Mouse (Mus musculus) ES-Bruce4 (cell line): ENCODE data around the gene Gemin4. TPM values are rescaled to one million over a fixed set of nuclear protein-coding genes. Genes with fewer than 3 reads are reported as not detected.

Experiments used
- H3K27ac ChIP-seq: 2 replicates; pipeline ENCODE4 v1.5.1; 2012; ENCODE audit warnings: low read length, inconsistent platforms; ENCODE audit not compliant: insufficient read depth
- H3K27me3 ChIP-seq: 2 replicates; pipeline ENCODE4 v1.6.1; 2012; ENCODE audit warnings: mild to moderate bottlenecking, low read length, inconsistent platforms; ENCODE audit not compliant: control insufficient read depth, poor library complexity, insufficient read depth, severe bottlenecking
- H3K36me3 ChIP-seq: 2 replicates; pipeline ENCODE4 v1.6.1; 2012; ENCODE audit warnings: inconsistent platforms, mild to moderate bottlenecking, low read length, moderate library complexity; ENCODE audit not compliant: control insufficient read depth, poor library complexity, insufficient read depth, severe bottlenecking
- H3K4me1 ChIP-seq: one replicate; pipeline ENCODE4 v1.8.1; 2011; ENCODE audit warnings: low read length; ENCODE audit not compliant: control insufficient read depth, insufficient read depth
- H3K4me3 ChIP-seq: 2 replicates; pipeline ENCODE4 v1.5.1; 2011; ENCODE audit warnings: low read depth, mild to moderate bottlenecking, low read length
- H3K9ac ChIP-seq: 2 replicates; pipeline ENCODE4 v1.6.1; 2012; ENCODE audit warnings: low read depth, mild to moderate bottlenecking, inconsistent platforms; ENCODE audit not compliant: poor library complexity, severe bottlenecking
- H3K9me3 ChIP-seq: replicated peaks from 2 replicates; pipeline ENCODE4 v1.6.1; 2012; ENCODE audit warnings: mild to moderate bottlenecking, low read length, inconsistent platforms; ENCODE audit not compliant: control insufficient read depth, poor library complexity, insufficient read depth, severe bottlenecking
- CTCF ChIP-seq: IDR thresholded peaks from one replicate; pipeline ENCODE4 v1.8.1; 2011; ENCODE audit warnings: low read depth, low read length
- EP300 ChIP-seq: IDR thresholded peaks from 2 replicates; pipeline ENCODE4 v1.6.1; 2011; ENCODE audit warnings: low read depth, low read length; ENCODE audit not compliant: insufficient read depth
- POLR2A ChIP-seq: IDR thresholded peaks from one replicate; pipeline ENCODE4 v1.8.1; 2011; ENCODE audit warnings: low read length; ENCODE audit not compliant: insufficient read depth
- polyA plus RNA-seq: library from polyadenylated mRNA; stranded (reverse); fragments of >200 nt; gene quantifications from 2 replicates; pipeline ENCODE4 v1.2.4, GENCODE M21; 2011; ENCODE audit warnings: low read depth; ENCODE audit not compliant: missing spikeins, insufficient read depth, insufficient read length

Gemin4 gene
- polyA plus RNA-seq, 1 experiment: 32.2 TPM

DNA sequence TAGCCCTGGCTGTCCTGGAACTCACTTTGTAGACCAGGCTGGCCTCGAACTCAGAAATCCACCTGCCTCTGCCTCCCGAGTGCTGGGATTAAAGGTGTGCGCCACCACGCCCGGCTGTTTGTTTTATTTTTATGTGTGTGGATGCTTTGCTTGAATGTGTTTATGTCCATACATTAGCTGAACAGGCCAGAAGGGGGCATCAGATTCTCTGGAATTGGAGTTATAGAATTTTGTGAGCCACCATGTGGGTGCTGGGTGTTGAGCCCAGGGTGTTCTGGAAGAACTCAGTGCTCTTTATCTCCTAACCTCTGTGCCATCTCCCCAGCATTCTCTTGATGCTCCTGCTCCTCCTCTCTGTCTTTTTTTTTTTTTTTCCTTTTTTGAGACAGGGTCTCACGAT, 30.6 kb downstream of the Gemin4 start:
- no peak overlapping the region for H3K27ac ChIP-seq
- H3K9me3 ChIP-seq: no peaks in the 10 kb centered on the region
- no peaks in the 10 kb centered on the region for H3K4me1 ChIP-seq
- TF ChIP-seq POLR2A (no peak), EP300 (no peak), CTCF (no peak)
- H3K4me3 ChIP-seq: no peak overlapping the region
- no peak overlapping the region for H3K9ac ChIP-seq
- H3K36me3 ChIP-seq: no peaks in the 10 kb centered on the region
- no peaks in the 10 kb centered on the region for H3K27me3 ChIP-seq

DNA sequence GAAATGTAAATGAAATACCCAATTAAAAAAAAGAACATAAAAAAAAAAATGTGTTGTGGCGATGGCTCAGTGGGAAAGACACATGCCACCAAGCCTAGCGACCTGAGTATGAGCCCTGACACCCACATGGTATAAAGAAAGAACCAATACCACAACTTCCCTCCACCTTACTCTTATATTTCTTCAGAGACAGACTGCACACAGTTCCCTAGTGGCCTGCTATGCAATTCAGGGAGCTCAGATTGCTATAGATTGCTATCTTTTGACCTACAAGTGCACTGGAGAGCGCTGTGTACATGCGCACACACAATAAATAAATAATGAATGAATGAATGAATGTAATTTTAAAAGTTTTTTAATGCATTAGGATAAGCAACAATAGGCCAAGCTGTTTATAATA, 33.7 kb downstream of the Gemin4 start:
- Histone ChIP-seq H3K27me3 (no peaks in the 10 kb centered on the region), H3K4me3 (no peak overlapping the region), H3K27ac (no peak overlapping the region), H3K4me1 (no peaks in the 10 kb centered on the region), H3K9me3 (no peaks in the 10 kb centered on the region), H3K36me3 (no peaks in the 10 kb centered on the region), H3K9ac (no peak overlapping the region)
- TF ChIP-seq POLR2A (no peak), EP300 (no peak)

DNA sequence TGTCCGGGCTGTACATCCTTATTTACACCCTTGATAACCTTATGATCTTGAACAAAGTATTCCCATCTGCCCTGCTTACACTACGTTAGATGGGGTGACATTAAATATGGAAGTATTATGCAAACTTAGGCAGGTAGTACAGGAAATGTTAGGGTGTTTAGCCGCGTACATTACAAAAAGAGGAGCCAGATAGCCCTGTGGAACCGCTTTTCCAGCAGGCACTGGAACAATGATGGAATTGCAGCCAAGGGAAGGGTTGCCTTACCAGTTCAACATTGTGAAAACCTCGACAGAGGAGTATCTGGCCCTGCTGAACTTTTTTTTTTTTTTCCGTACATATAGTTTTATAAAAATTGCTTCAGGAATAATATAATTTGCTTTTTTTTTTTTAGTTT, 37.3 kb downstream of the Gemin4 start:
- Histone ChIP-seq H3K9ac (peak overlapping the region; percentile 57), H3K36me3 (no peaks in the 10 kb centered on the region), H3K4me3 (peak overlapping the region; percentile 87), H3K27me3 (no peaks in the 10 kb centered on the region), H3K9me3 (no peaks in the 10 kb centered on the region), H3K4me1 (no peaks in the 10 kb centered on the region), H3K27ac (no peak overlapping the region)
- no peak for TF ChIP-seq EP300
- no peak for TF ChIP-seq CTCF
- no peak for TF ChIP-seq POLR2A

DNA sequence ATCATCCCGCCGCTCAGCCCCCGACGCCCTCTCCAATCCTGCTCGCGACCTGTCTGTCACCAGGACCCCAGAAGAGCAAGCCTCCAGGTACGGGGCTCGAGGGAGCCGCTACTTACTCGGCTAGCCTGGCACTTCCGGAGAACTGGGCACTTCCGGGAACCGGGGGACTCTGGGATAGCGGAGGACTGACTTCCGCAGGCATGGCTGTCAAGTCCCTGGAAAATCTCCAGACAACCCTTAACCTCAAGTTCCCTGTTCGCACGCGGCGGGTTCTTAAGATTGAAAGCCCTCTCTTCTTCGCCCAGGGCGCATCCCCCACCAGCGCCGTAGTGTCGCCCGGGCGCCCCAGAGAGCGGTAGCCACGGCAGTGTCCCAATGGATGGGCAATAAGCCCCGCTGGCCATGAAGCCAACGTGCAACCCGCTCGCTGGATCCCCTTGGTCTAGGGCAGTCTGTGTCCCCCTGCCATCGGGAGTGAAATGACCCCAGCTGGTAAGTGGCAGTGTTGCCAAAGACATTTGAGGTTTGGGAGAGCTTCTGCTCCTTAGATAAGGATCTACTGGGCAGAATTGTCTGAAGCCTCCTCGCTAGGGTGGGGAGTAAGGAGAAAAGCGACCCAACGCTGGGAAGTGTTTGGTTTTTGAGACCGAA, 37.8 kb downstream of the Gemin4 start, which contains the start of the genes Vps53 and Fam57a:
Gene Vps53, minus strand, starts transcription at position 153 of the 651 bp plus-strand sequence.
Gene Fam57a, plus strand, starts transcription at position 177 of the 651 bp plus-strand sequence.
- H3K27ac ChIP-seq: no peak within 1 kb of the TSS
- H3K36me3 ChIP-seq: no peaks in the 10 kb centered on the region
- H3K9me3 ChIP-seq: no peaks in the 10 kb centered on the region
- H3K4me3 ChIP-seq: peak within 1 kb of the TSS; percentile 87
- H3K27me3 ChIP-seq: no peaks in the 10 kb centered on the region
- peak within 1 kb of the TSS; percentile 57 for H3K9ac ChIP-seq
- TF ChIP-seq POLR2A (peak; percentile 21), EP300 (no peak)
- no peaks in the 10 kb centered on the region for H3K4me1 ChIP-seq

DNA sequence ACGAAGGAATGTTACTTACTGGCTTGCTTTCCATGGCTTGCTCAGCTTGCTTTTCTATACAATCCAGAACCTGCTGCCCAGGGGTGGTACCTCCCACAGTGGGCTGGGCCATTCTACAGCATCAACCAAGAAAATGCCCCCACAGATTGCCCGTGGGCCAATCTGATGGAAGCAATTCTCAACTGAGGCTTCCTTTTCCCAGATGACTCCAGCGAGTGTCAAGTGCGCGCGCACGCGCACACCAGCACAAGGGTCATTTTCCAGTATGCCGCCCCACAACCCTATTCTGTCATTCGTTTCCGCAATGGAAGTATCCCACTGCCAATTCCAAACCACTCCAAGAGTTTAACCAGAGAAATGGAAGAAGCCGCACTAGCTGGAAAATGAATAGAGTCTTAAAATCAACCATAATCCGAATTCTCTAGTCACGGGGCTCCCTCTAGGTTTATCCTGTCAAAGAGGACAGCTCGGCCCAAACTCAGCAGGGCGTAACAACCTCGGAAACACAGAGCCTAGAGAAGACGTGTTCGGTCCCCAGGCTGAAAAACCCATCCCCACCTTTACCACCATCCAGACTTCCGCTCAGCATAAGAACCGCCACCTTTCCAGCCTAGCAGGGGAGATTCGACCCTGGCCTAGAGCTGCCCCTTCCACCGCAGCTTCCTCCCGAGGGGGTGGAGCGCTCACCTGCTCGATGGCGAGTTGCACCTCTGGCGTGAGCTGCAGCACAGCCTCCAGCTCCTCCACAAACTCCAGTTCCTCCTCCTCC, 38.6 kb downstream of the Gemin4 start:
- H3K9me3 ChIP-seq: no peaks in the 10 kb centered on the region
- no peak for TF ChIP-seq CTCF
- no peak for TF ChIP-seq POLR2A
- TF ChIP-seq EP300: no peak
- peak overlapping the region; percentile 57 for H3K9ac ChIP-seq
- no peaks in the 10 kb centered on the region for H3K4me1 ChIP-seq
- H3K4me3 ChIP-seq: peak overlapping the region; percentile 87
- no peak overlapping the region for H3K27ac ChIP-seq
- H3K36me3 ChIP-seq: no peaks in the 10 kb centered on the region
- H3K27me3 ChIP-seq: no peaks in the 10 kb centered on the region

DNA sequence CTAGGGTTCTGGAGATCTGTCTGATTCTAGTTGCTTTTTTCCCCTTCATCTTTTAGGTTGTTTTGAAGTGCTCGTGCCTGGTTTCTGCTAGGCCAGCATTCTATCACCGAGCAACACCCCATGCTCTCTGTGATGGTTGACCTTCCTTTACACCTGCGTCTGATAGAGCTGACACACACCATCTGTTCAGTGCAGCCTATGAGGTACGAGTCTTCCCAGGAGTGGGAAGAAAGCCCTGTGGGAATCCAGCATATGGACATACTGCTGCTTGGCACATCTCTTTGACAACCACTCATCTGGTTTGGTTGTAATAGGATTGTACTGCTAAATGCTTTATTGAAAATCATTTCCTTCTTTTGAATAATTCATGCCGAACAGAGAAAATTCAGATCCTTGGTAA, 47.3 kb downstream of the Gemin4 start:
- no peak overlapping the region for H3K4me3 ChIP-seq
- H3K9me3 ChIP-seq: no peaks in the 10 kb centered on the region
- no peak overlapping the region for H3K27ac ChIP-seq
- peaks cover 3% of the 10 kb centered on the region; the same call in 1 of the 2 replicates for H3K36me3 ChIP-seq
- H3K4me1 ChIP-seq: no peaks in the 10 kb centered on the region
- TF ChIP-seq EP300 (no peak), CTCF (no peak), POLR2A (no peak)
- no peaks in the 10 kb centered on the region for H3K27me3 ChIP-seq
- H3K9ac ChIP-seq: no peak overlapping the region
